Mouse (Mus musculus): ENCODE data around the gene Arhgef33. TPM values are rescaled to one million over a fixed set of nuclear protein-coding genes. Genes with fewer than 3 reads are reported as not detected.

Gene Arhgef33
- total RNA-seq, 2 experiments from 2014 or later = 2.7 to 2.9 TPM

- intact Hi-C loops (cut with DNase I) = no loop called here
Observed at GRCm38 (mm10) chr17:80426901-80427300, 119.7 kb downstream of the Arhgef33 start.

GRCm38 (mm10) chr17:80427966-80428365 lies 120.8 kb downstream of the Arhgef33 start:
- no peak for DNase-seq (ENCODE audit: low spot score in 2 of 2)
- intact Hi-C loops (cut with DNase I) = no loop called here

More at GRCm38 (mm10) chr17:80426901-80427300, 119.7 kb downstream of the Arhgef33 start:
- DNase-seq (ENCODE audit: low spot score in 2 of 2) = peak; percentile 37 to 65

- intact Hi-C loops (cut with DNase I) = no loop called here
Observed at GRCm38 (mm10) chr17:80431997-80432396, 124.8 kb downstream of the Arhgef33 start.

GRCm38 (mm10) chr17:80434430-80434829 lies 127.2 kb downstream of the Arhgef33 start:
- no peak for DNase-seq (ENCODE audit: low spot score in 2 of 2)
- intact Hi-C loops (cut with DNase I) = no loop called here

More at GRCm38 (mm10) chr17:80431997-80432396, 124.8 kb downstream of the Arhgef33 start:
- no peak for DNase-seq (ENCODE audit: low spot score in 2 of 2)

GRCm38 (mm10) chr17:80435680-80436079 lies 128.5 kb downstream of the Arhgef33 start:
- intact Hi-C loops (cut with DNase I) = no loop called here
- no peak for DNase-seq (ENCODE audit: low spot score in 2 of 2)

- DNase-seq (ENCODE audit: low spot score in 2 of 2) = no peak
- intact Hi-C loops (cut with DNase I) = no loop called here
Observed at GRCm38 (mm10) chr17:80445433-80445832, 138.2 kb downstream of the Arhgef33 start.

GRCm38 (mm10) chr17:80446470-80446869 lies 139.3 kb downstream of the Arhgef33 start:
- DNase-seq (ENCODE audit: low spot score in 2 of 2) = no peak
- intact Hi-C loops (cut with DNase I) = no loop called here

Other genes starting within 250 kb of the Arhgef33 start
- 10 to 100 TPM; 59.4 to 60.9 TPM for gene Hnrnpll, start 245.1 kb upstream of the Arhgef33 start, total RNA-seq (2021)
- gene Galm, start 179.9 kb upstream of the Arhgef33 start, total RNA-seq (2021) = 1 to 10 TPM; 2.1 to 2.5 TPM
- gene Srsf7, start 100.1 kb upstream of the Arhgef33 start, total RNA-seq (2021) = 100 to 1,000 TPM in 1 of 2 experiments, 10 to 100 TPM in 1; 99.9 to 110 TPM
- under 1 TPM; 0.29 to 0.32 TPM for gene Ttc39d, start 99.9 kb upstream of the Arhgef33 start, total RNA-seq (2021)
- gene Gemin6, start 83.0 kb upstream of the Arhgef33 start, total RNA-seq (2021) = 1 to 10 TPM; 4.6 to 4.9 TPM
- 10 to 100 TPM; 16.9 to 19.0 TPM for gene Morn2, start 17.2 kb upstream of the Arhgef33 start, total RNA-seq (2021)
- 10 to 100 TPM; 47.8 to 53.9 TPM for gene Dhx57, start 16.9 kb upstream of the Arhgef33 start, total RNA-seq (2021)
- 1 to 10 TPM in 1 of 2 experiments, not detected in 1; 1.8 TPM for gene Gm10190, start 66.1 kb downstream of the Arhgef33 start, total RNA-seq (2021)
- 10 to 100 TPM; 32.3 to 33.8 TPM for gene Sos1, start 173.0 kb downstream of the Arhgef33 start, total RNA-seq (2021)